Comparison of ENCODE assay signal across 11 mouse cellular contexts in the genomic region with DNA sequence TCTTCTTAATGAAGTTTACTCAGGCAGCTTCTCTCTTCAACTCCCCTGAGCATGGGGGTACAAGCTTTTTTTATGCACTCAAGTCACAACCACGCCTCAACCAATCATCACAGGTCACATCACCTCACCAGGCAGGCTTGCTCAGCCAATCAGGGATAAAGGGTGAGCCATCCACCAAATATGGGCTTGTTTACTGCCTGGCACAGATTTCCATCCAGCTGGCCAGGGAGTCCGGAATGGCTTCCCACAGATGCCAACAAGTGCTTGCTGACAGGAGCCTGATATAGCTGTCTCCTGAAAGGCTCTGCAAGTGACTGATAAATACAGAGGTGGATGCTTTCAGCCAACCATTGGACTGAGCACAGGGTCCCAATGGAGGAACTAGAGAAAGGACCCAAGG. TPM values are rescaled to one million over a fixed set of nuclear protein-coding genes. Genes with fewer than 3 reads are reported as not detected.
"Had no signal": no experiment of that assay in that cellular context is flagged by ENCODE, and none has a peak within 500 bp of the region (broad histone marks: within the 10 kb centered on the region; RNA-seq: fewer than 3 reads in every experiment).

No protein-coding gene starts in this region.

RNA-seq across cellular contexts. Expression of a gene that starts 11.2 kb away (rescaled TPM):
- total RNA-seq: liver, adult 2 months; megakaryocyte progenitor cell, adult 5-6 weeks; megakaryocyte, adult 5-6 weeks; megakaryocyte-erythroid progenitor cell, adult 5-6 weeks; monocyte, adult 5-6 weeks had no signal
- polyA plus RNA-seq: liver, adult 2 months; liver, embryonic 14.5 days; liver, embryonic 15.5 days; liver, postnatal 0 days; lung, adult 2 months; lung, embryonic 16.5 days; macrophage had no signal
